Mouse (Mus musculus): ENCODE data around the gene Nxpe4. TPM values are rescaled to one million over a fixed set of nuclear protein-coding genes. Genes with fewer than 3 reads are reported as not detected.

The Nxpe4 gene
- polyA plus RNA-seq, 1 experiment from 2014 or later = 7.4 TPM

GRCm38 (mm10) chr9:48423256-48423655, 261.4 kb downstream of the Nxpe4 start:
- no peak for ATAC-seq
- no peaks in the 10 kb centered on the region for H3K27me3 ChIP-seq (replicated peaks; ENCODE audit: control insufficient read depth, insufficient read depth, low read length)
- H3K9ac ChIP-seq (replicated peaks; ENCODE audit: low read depth, low read length) = no peak overlapping the region
- H3K4me3 ChIP-seq (replicated peaks; ENCODE audit: low read length) = no peak overlapping the region
- no peak overlapping the region for H3K4me2 ChIP-seq (ENCODE audit: low read length)
- 48% methylated on average over 1 of the region's 1 CpGs for WGBS
- H3K36me3 ChIP-seq (ENCODE audit: control insufficient read depth, insufficient read depth) = no peaks in the 10 kb centered on the region
- no peaks in the 10 kb centered on the region for H3K4me1 ChIP-seq (replicated peaks; ENCODE audit: control insufficient read depth, insufficient read depth, low read length)
- H3K27ac ChIP-seq (ENCODE audit: low read length) = no peak overlapping the region
- no peaks in the 10 kb centered on the region for H3K9me3 ChIP-seq (ENCODE audit: control insufficient read depth, low read length)

- no peak overlapping the region for H3K4me3 ChIP-seq (replicated peaks; ENCODE audit: low read length)
- H3K9ac ChIP-seq (replicated peaks; ENCODE audit: low read depth, low read length) = no peak overlapping the region
- no peaks in the 10 kb centered on the region for H3K27me3 ChIP-seq (replicated peaks; ENCODE audit: control insufficient read depth, insufficient read depth, low read length)
- H3K9me3 ChIP-seq (ENCODE audit: control insufficient read depth, low read length) = no peaks in the 10 kb centered on the region
- no peaks in the 10 kb centered on the region for H3K36me3 ChIP-seq (ENCODE audit: control insufficient read depth, insufficient read depth)
- H3K4me2 ChIP-seq (ENCODE audit: low read length) = no peak overlapping the region
- 89% methylated on average over 7 of the region's 7 CpGs for WGBS
- H3K4me1 ChIP-seq (replicated peaks; ENCODE audit: control insufficient read depth, insufficient read depth, low read length) = no peaks in the 10 kb centered on the region
- no peak overlapping the region for H3K27ac ChIP-seq (ENCODE audit: low read length)
- no peak for ATAC-seq
Measured at GRCm38 (mm10) chr9:48427176-48427575, 265.4 kb downstream of the Nxpe4 start.

GRCm38 (mm10) chr9:48432449-48432848, 270.6 kb downstream of the Nxpe4 start:
- no peak for ATAC-seq
- Histone ChIP-seq H3K36me3 (ENCODE audit: control insufficient read depth, insufficient read depth) (no peaks in the 10 kb centered on the region), H3K27ac (ENCODE audit: low read length) (no peak overlapping the region), H3K4me2 (ENCODE audit: low read length) (no peak overlapping the region), H3K4me1 (replicated peaks; ENCODE audit: control insufficient read depth, insufficient read depth, low read length) (no peaks in the 10 kb centered on the region), H3K9me3 (ENCODE audit: control insufficient read depth, low read length) (no peaks in the 10 kb centered on the region), H3K9ac (replicated peaks; ENCODE audit: low read depth, low read length) (no peak overlapping the region), H3K4me3 (replicated peaks; ENCODE audit: low read length) (no peak overlapping the region), H3K27me3 (replicated peaks; ENCODE audit: control insufficient read depth, insufficient read depth, low read length) (no peaks in the 10 kb centered on the region)
- 91% methylated on average over 8 of the region's 8 CpGs for WGBS

- Histone ChIP-seq H3K27me3 (replicated peaks; ENCODE audit: control insufficient read depth, insufficient read depth, low read length) (no peaks in the 10 kb centered on the region), H3K4me3 (replicated peaks; ENCODE audit: low read length) (no peak overlapping the region), H3K4me2 (ENCODE audit: low read length) (no peak overlapping the region), H3K4me1 (replicated peaks; ENCODE audit: control insufficient read depth, insufficient read depth, low read length) (no peaks in the 10 kb centered on the region), H3K36me3 (ENCODE audit: control insufficient read depth, insufficient read depth) (no peaks in the 10 kb centered on the region), H3K9ac (replicated peaks; ENCODE audit: low read depth, low read length) (no peak overlapping the region), H3K27ac (ENCODE audit: low read length) (no peak overlapping the region), H3K9me3 (ENCODE audit: control insufficient read depth, low read length) (no peaks in the 10 kb centered on the region)
- ATAC-seq = no peak
- WGBS = 86% methylated on average over 1 of the region's 1 CpGs
Measured at GRCm38 (mm10) chr9:48443873-48444272, 282.1 kb downstream of the Nxpe4 start.

GRCm38 (mm10) chr9:48444821-48445220, 283.0 kb downstream of the Nxpe4 start:
- ATAC-seq = no peak
- Histone ChIP-seq H3K9ac (replicated peaks; ENCODE audit: low read depth, low read length) (no peak overlapping the region), H3K27me3 (replicated peaks; ENCODE audit: control insufficient read depth, insufficient read depth, low read length) (no peaks in the 10 kb centered on the region), H3K4me1 (replicated peaks; ENCODE audit: control insufficient read depth, insufficient read depth, low read length) (no peaks in the 10 kb centered on the region), H3K4me3 (replicated peaks; ENCODE audit: low read length) (no peak overlapping the region), H3K9me3 (ENCODE audit: control insufficient read depth, low read length) (no peaks in the 10 kb centered on the region), H3K4me2 (ENCODE audit: low read length) (no peak overlapping the region), H3K27ac (ENCODE audit: low read length) (no peak overlapping the region), H3K36me3 (ENCODE audit: control insufficient read depth, insufficient read depth) (no peaks in the 10 kb centered on the region)
- WGBS = 88% methylated on average over 2 of the region's 2 CpGs

- no peak for ATAC-seq
- no peaks in the 10 kb centered on the region for H3K27me3 ChIP-seq (replicated peaks; ENCODE audit: control insufficient read depth, insufficient read depth, low read length)
- H3K9me3 ChIP-seq (ENCODE audit: control insufficient read depth, low read length) = no peaks in the 10 kb centered on the region
- H3K9ac ChIP-seq (replicated peaks; ENCODE audit: low read depth, low read length) = no peak overlapping the region
- H3K4me3 ChIP-seq (replicated peaks; ENCODE audit: low read length) = no peak overlapping the region
- H3K27ac ChIP-seq (ENCODE audit: low read length) = no peak overlapping the region
- no peak overlapping the region for H3K4me2 ChIP-seq (ENCODE audit: low read length)
- no peaks in the 10 kb centered on the region for H3K4me1 ChIP-seq (replicated peaks; ENCODE audit: control insufficient read depth, insufficient read depth, low read length)
- 32% methylated on average over 5 of the region's 5 CpGs for WGBS
- H3K36me3 ChIP-seq (ENCODE audit: control insufficient read depth, insufficient read depth) = no peaks in the 10 kb centered on the region
Measured at GRCm38 (mm10) chr9:48447783-48448209, 286.0 kb downstream of the Nxpe4 start.

Other genes with a start within 250 kb of the Nxpe4 start
- gene Nxpe2, start 191.4 kb downstream of the Nxpe4 start, polyA plus RNA-seq (2015; fragmentation: Nextera tagmentation; extraction: Ambion mirVana) = 0.16 and 0.28 TPM in 2 replicates